ENCODE assay signal across 32 mouse cellular contexts in genomic region chr3:22194185-22194856, GRCm38 (mm10).
"Had no signal": no experiment of that assay in that cellular context is flagged by ENCODE, and none has a peak within 500 bp of the region (broad histone marks: within the 10 kb centered on the region; RNA-seq: fewer than 3 reads in every experiment).

No protein-coding gene starts in this region.

- H3K4me2 ChIP-seq: limb, embryonic 12.5 days; limb, embryonic 13.5 days; limb, embryonic 15.5 days; liver, embryonic 11.5 days; liver, embryonic 12.5 days; liver, embryonic 13.5 days; liver, embryonic 15.5 days; lung, embryonic 14.5 days; lung, embryonic 15.5 days; midbrain, embryonic 11.5 days; midbrain, embryonic 12.5 days; midbrain, embryonic 13.5 days; midbrain, embryonic 15.5 days; neural tube, embryonic 12.5 days had no signal

- ATAC-seq: liver, embryonic 12.5 days; liver, postnatal 0 days; lung, postnatal 0 days; midbrain, embryonic 13.5 days; midbrain, embryonic 15.5 days; midbrain, embryonic 16.5 days had no signal

- H3K4me1 ChIP-seq: limb, embryonic 10.5 days; limb, embryonic 12.5 days; limb, embryonic 13.5 days; limb, embryonic 15.5 days; liver, embryonic 12.5 days; liver, embryonic 13.5 days; liver, embryonic 15.5 days; lung, embryonic 15.5 days; midbrain, embryonic 10.5 days; midbrain, embryonic 12.5 days; midbrain, embryonic 13.5 days; midbrain, embryonic 15.5 days; neural tube, embryonic 12.5 days had no signal

- H3K27me3 ChIP-seq: limb, embryonic 12.5 days; limb, embryonic 13.5 days; limb, embryonic 15.5 days; liver, embryonic 12.5 days; liver, embryonic 13.5 days; liver, embryonic 15.5 days; lung, embryonic 15.5 days; megakaryocyte, embryonic 14.5 days; midbrain, embryonic 12.5 days; midbrain, embryonic 13.5 days; midbrain, embryonic 15.5 days; neural tube, embryonic 12.5 days had no signal

- H3K27ac ChIP-seq: limb, embryonic 10.5 days; limb, embryonic 12.5 days; limb, embryonic 13.5 days; limb, embryonic 15.5 days; liver, embryonic 12.5 days; liver, embryonic 13.5 days; liver, embryonic 14.5 days; liver, embryonic 15.5 days; lung, embryonic 15.5 days; macrophage; midbrain, embryonic 10.5 days; midbrain, embryonic 12.5 days; midbrain, embryonic 13.5 days; midbrain, embryonic 15.5 days; neural tube, embryonic 12.5 days had no signal

- DNase-seq: left cerebral cortex, postnatal 4 days; liver; liver, embryonic 13.5 days; liver, postnatal 0 days; lung, adult 18-20 months; lung, adult 2 months; lung, embryonic 14.5 days; lung, postnatal 10 days; lung, postnatal 14 days; lung, postnatal 36 days; lung, postnatal 4 days; midbrain, embryonic 14.5 days had no signal

- H3K9ac ChIP-seq: limb, embryonic 12.5 days; limb, embryonic 13.5 days; limb, embryonic 15.5 days; liver, embryonic 12.5 days; liver, embryonic 13.5 days; liver, embryonic 14.5 days; liver, embryonic 15.5 days; liver, postnatal 0 days; lung, embryonic 14.5 days; lung, embryonic 15.5 days; midbrain, embryonic 12.5 days; midbrain, embryonic 13.5 days; midbrain, embryonic 15.5 days; neural tube, embryonic 12.5 days had no signal

- H3K9me3 ChIP-seq: limb, embryonic 10.5 days; limb, embryonic 12.5 days; limb, embryonic 13.5 days; limb, embryonic 15.5 days; liver, embryonic 12.5 days; liver, embryonic 13.5 days; liver, embryonic 15.5 days; lung, embryonic 15.5 days; megakaryocyte, embryonic 14.5 days; midbrain, embryonic 10.5 days; midbrain, embryonic 12.5 days; midbrain, embryonic 13.5 days; midbrain, embryonic 15.5 days; neural tube, embryonic 12.5 days had no signal

- H3K4me3 ChIP-seq: limb, embryonic 10.5 days; limb, embryonic 12.5 days; limb, embryonic 13.5 days; limb, embryonic 15.5 days; liver, embryonic 12.5 days; liver, embryonic 13.5 days; liver, embryonic 15.5 days; lung, embryonic 15.5 days; megakaryocyte, embryonic 14.5 days; midbrain, embryonic 10.5 days; midbrain, embryonic 12.5 days; midbrain, embryonic 13.5 days; midbrain, embryonic 15.5 days; myocyte; neural tube, embryonic 12.5 days had no signal
